Mouse (Mus musculus) right cerebral cortex, postnatal 25 days (tissue): ENCODE measurements around the gene Atf3.
A peak's percentile ranks its signal among the peaks of the same experiment; 100 is the strongest.

ENCODE experiments used
- DNase-seq: peaks from one replicate; pipeline ENCODE4 v3.0.0; 2022

The Atf3 gene

GRCm38 (mm10) chr1:191140983-191141382 lies 76.9 kb downstream of the Atf3 start:
- no peak for DNase-seq

DNA sequence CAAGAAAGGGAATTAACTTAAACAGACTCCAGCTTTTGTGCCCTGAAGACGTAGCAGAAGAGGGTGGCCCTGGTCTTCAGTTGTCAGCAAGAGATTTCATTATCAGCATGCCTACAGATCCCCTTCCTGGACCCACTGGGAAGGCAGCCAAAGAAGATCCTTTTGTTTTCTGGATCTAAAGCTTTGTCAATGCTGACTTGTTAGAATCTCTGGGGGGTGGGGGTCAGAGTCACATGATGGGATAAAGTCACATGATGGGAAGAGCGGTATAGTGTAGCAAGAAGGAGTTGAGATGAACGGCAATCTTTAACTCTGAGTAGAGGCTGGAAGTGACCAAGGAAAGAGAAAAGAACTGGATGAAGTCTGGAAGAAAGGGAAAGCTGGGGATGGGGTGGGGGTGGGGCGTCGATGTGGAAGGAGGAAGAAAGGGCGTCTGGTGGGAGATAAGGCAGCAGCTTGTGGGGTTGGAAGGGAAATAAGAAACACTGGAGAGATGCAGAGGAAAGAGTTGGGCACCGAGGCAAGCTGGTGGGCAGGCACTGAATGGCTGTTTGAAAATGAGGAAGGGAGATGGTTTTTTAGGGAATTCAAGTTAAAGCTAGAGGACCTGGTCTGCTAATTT lies 78.9 kb downstream of the Atf3 start:
- no peak for DNase-seq

- DNase-seq: no peak
These were observed 79.4 kb downstream of the Atf3 start for GRCm38 (mm10) chr1:191138436-191138835.

DNA sequence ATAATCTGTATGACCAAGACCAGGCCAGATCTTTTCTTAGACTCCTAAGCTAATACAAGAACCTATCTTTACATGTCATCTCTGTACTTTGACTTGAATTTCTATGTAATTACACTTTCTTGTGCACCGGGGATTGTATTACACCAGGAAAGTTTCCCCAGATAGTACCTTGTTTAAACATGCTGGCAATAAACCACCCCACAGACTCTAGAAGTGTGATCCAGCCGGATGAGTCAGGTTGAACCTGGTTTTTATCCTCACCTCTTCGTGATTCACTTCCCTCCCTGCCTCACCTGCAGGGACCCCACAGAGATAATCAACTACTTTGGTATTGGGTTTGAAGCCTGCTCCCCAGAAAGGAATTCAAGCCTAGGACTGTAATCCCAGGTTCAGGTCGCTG lies 82.4 kb downstream of the Atf3 start:
- DNase-seq: no peak

DNA sequence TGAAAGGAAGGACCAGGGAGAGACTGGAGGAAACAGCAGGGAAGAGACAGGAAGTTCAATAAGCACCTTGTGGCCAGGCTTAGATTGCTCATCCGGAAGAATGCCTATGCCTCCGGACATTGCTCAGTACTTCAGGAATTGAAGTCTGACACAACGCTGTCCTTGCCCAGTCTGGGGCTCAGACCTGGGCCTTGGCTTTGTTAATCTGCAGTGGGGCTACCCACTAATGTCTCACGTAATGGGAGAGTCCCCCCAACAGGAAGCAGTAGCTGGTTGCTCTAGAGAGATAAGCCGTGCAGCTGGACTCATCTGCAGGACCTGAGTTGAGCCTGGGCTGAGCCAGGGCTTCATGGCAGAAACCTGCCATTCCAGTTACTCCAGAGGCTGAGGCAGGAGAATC lies 84.9 kb downstream of the Atf3 start:
- DNase-seq: no peak

- DNase-seq: no peak
These were observed 85.6 kb downstream of the Atf3 start for GRCm38 (mm10) chr1:191132240-191132639.

- no peak for DNase-seq
These were observed 86.1 kb downstream of the Atf3 start for GRCm38 (mm10) chr1:191131692-191132091.

DNA sequence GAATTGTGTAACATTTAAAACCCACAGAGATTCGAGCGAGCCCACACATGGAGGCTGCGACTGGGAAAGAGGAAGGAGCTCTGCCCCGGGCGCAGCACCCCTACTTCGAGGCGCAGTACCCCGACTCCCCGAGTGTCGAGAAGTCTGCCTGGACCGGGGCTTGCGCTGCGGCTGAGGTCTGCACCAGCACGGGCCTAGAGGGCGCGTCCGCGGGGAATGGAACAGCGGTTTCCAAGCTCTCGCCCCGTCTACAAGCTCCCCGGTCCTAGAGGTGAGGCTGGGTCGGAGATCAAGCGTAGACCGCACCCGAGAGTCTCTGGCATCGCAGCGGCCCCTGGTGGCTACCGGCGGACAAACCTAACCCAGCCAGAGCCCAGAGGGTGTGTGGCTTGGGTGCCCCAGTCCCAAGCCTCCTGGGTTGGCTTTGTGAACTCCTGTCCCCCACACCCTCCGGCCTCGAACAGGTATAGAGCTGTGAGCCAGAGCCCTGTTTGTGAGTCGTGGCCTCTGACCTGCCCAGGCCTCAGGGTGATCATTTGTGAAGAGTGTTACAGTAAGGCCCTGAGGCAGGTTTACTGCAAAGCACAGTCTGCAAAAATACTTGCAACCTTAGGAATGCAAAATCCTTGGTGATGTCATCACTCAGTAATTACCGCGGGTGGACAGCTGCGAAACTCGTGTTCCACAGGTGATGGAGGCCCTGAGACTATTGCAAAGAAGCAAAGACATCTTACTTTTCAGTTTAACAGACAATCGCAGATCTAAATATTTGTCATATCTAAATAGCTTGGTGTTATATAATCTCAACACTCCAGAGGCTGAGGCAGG lies 91.8 kb downstream of the Atf3 start:
- DNase-seq: peak; percentile 31

- DNase-seq: no peak
These were observed 93.6 kb downstream of the Atf3 start for GRCm38 (mm10) chr1:191124288-191124687.

GRCm38 (mm10) chr1:191123696-191124095 lies 94.1 kb downstream of the Atf3 start:
- no peak for DNase-seq

GRCm38 (mm10) chr1:191122744-191123143 lies 95.1 kb downstream of the Atf3 start:
- no peak for DNase-seq
